Mouse (Mus musculus) hindbrain, postnatal 0 days (tissue): ENCODE data around the gene Pcolce. TPM values are rescaled to one million over a fixed set of nuclear protein-coding genes. Genes with fewer than 3 reads are reported as not detected.

ENCODE experiments used
- ATAC-seq: fragments of 200-750 bp; cut with Nextera tagmentation; 2 replicates; pipeline ENCODE4 v1.8.0; 2017; ENCODE audit warnings: mild to moderate bottlenecking, moderate TSS enrichment, moderate library complexity
- DNase-seq: peaks from one replicate; pipeline ENCODE4 v3.0.0-alpha.2; 2015; ENCODE audit warnings: low spot score
- H3K27ac ChIP-seq: fragments of 300-500 bp; sonication (generic); 2 replicates; pipeline ENCODE4 v1.5.1; 2014; ENCODE audit warnings: mild to moderate bottlenecking
- H3K27me3 ChIP-seq: fragments of 300-500 bp; sonication (generic); 2 replicates; pipeline ENCODE4 v1.6.1; 2014; ENCODE audit warnings: low read length, mixed read lengths; ENCODE audit not compliant: insufficient read depth
- H3K36me3 ChIP-seq: fragments of 300-500 bp; sonication (generic); 2 replicates; pipeline ENCODE4 v1.6.1; 2014; ENCODE audit warnings: low read length, mixed read lengths; ENCODE audit not compliant: insufficient read depth
- H3K4me1 ChIP-seq: fragments of 300-500 bp; sonication (generic); 2 replicates; pipeline ENCODE4 v1.6.1; 2014; ENCODE audit warnings: antibody characterized with exemption, low read length, mixed read lengths; ENCODE audit not compliant: insufficient read depth
- H3K4me2 ChIP-seq: fragments of 300-500 bp; sonication (generic); 2 replicates; pipeline ENCODE4 v1.6.1; 2014; ENCODE audit warnings: low read depth, mild to moderate bottlenecking, low read length, moderate library complexity, mixed read lengths
- H3K4me3 ChIP-seq: fragments of 300-500 bp; sonication (generic); 2 replicates; pipeline ENCODE4 v1.5.1; 2014; ENCODE audit warnings: low read length
- H3K9ac ChIP-seq: fragments of 300-500 bp; sonication (generic); replicated peaks from 2 replicates; pipeline ENCODE4 v1.6.1; 2014; ENCODE audit warnings: mild to moderate bottlenecking, low read length, moderate library complexity, mixed read lengths
- H3K9me3 ChIP-seq: fragments of 300-500 bp; sonication (generic); 2 replicates; pipeline ENCODE4 v1.6.1; 2016; ENCODE audit warnings: low read length, mixed read lengths
- CTCF ChIP-seq: IDR thresholded peaks from 2 replicates; pipeline ENCODE4 v1.5.1; 2016; ENCODE audit warnings: antibody characterized with exemption, control low read depth, low read depth
- WGBS: fragments of 180-500 bp; shearing (Covaris S2); extraction: QIAGEN DNeasy Blood & Tissue Kit; methylation state at CpG from one replicate; pipeline ENCODE4 v1.1.7; 2014; 5-methylcytosine and 5-hydroxymethylcytosine counted together
- polyA plus RNA-seq: library from polyadenylated mRNA; unstranded; fragments of >200 nt; fragmentation: Nextera tagmentation; extraction: Ambion mirVana; gene quantifications from 2 replicates; pipeline ENCODE4 v1.2.1, GENCODE M21; 2015
- total RNA-seq: library from RNA; depleted of rRNA; stranded (reverse); fragments of >200 nt; gene quantifications from 2 replicates; pipeline ENCODE4 v1.2.3, GENCODE M21; 2014

Pcolce gene
- total and polyA plus RNA-seq, 2 experiments from 2014 or later, result 22.0 to 26.2 TPM

DNA sequence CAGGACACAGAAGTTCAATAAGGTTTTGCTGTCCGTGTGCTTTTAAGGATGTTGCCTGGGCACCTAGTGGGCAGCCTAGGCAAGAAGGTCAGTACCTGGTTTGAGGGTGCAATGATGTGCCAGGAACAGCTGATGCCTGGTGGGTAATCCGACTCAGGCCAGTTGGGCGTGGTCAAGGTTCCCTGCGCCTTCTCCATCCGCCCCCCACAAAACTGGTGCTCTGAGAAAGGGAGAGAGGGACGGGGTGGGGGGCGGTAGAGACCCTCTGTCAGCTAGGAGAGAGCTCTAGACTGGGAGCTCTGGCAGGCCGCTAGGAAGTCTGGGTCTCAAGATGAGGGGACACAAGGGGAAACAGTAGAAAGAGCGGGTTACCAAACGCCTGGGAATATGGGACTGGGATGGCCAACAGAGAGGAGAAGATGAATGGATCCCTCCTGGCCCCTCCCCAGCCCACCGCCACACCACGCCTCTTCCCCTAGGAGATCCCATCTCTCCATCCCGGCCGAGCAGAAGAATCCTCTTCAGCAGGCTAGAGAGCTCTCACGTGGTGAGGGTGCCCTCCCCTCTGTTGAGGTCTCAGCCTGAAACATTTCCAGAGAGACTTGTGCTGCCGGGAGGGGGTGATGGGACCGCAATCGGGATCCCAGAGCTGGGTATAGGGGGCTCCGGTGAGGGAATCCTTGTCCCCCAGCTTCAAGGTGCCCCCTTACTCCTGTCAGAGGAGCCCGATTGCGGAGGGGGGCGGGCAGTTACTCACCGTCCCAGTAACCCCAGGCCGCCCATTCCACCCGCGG, 5.5 kb downstream of the Pcolce start:
- no peaks in the 10 kb centered on the region for H3K27me3 ChIP-seq

DNA sequence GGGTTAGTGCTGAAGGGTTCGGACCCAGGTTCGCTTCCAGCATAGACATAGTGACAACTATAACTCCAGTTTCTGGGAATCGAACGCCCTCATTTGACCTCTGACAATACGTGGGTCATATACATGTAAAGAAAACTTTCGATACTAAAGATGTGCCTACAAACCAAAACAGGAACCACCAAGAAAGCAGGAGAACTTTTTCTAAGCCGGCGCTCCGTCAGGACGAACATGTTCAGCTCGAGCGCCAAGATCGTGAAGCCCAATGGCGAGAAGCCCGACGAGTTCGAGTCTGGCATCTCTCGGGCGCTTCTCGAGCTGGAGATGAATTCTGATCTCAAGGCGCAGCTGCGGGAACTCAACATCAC, 12.2 kb downstream of the Pcolce start:
- DNase-seq (no peak), ATAC-seq (no peak)
- under 1% methylated on average over 22 of the region's 22 CpGs for WGBS
- Histone ChIP-seq H3K4me1 (peaks cover 10% of the 10 kb centered on the region; the same call in 1 of the 2 replicates), H3K9me3 (no peaks in the 10 kb centered on the region), H3K27ac (peak overlapping the region; percentile 26; the same call in 1 of the 2 replicates), H3K36me3 (no peaks in the 10 kb centered on the region; the same call in 1 of the 2 replicates), H3K4me2 (peak overlapping the region; percentile 84), H3K9ac (peak overlapping the region; percentile 72; the same call in 1 of the 2 replicates), H3K4me3 (peak overlapping the region; percentile 72), H3K27me3 (no peaks in the 10 kb centered on the region)
- no peak for TF ChIP-seq CTCF

More for the DNA sequence above, 5.5 kb downstream of the Pcolce start:
- Histone ChIP-seq H3K9me3 (no peaks in the 10 kb centered on the region), H3K4me3 (0 out of 2 replicates have a peak overlapping the region, but pooled peaks have one; percentile 13), H3K36me3 (no peaks in the 10 kb centered on the region), H3K4me2 (peak overlapping the region; percentile 41), H3K27ac (no peak overlapping the region), H3K9ac (no peak overlapping the region), H3K4me1 (peaks cover 8% of the 10 kb centered on the region; the same call in 1 of the 2 replicates)
- TF ChIP-seq CTCF, result no peak
- ATAC-seq, result 0 out of 2 replicates have a peak, but pooled peaks have one; percentile 4
- WGBS, result 14% methylated on average over 26 of the region's 26 CpGs
- DNase-seq, result no peak

DNA sequence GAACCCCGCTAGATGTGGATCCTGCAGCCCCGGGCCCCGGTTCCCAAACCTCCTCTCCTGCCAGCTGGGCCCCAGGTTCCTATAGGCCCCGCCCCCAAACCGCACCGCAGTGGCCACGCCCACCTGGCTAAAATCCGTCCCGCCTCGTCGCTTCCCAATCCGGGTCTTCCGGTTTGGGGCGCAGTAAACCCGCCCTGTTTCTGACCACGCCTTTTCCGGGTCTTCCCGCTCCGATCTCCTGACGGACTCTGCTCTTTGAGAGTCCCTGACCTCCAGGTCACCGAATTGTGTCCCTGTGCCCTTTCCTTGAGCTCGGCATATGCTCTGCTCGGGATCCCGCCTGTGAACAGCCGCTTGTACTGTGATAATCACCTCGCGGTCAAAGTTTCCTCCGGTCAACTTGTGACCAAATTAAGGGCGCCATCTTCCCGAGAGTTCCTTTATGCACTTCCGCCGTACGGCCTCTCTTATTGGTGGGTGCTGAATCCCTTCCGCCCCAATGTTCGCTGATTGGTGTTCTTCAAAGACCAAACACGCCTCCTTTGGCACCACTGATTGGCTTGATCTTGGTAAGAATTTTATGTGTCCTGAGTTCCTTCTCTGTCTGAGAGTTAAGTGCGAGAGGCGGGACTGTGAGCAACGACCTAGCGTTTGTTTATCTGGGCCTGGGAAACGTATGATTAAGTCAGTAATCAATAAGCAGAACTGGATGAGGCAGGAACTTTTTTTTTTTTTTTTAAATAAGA, 12.8 kb downstream of the Pcolce start, which contains the start of gene Mospd3:
Gene Mospd3, minus strand, starts transcription at position 440 of the 746 bp plus-strand sequence.
- Histone ChIP-seq H3K9me3 (no peaks in the 10 kb centered on the region), H3K4me2 (peak within 1 kb of the TSS; percentile 84), H3K4me3 (peak within 1 kb of the TSS; percentile 72), H3K4me1 (peaks cover 10% of the 10 kb centered on the region; the same call in 1 of the 2 replicates), H3K27me3 (no peaks in the 10 kb centered on the region), H3K27ac (peak within 1 kb of the TSS; percentile 78), H3K36me3 (no peaks in the 10 kb centered on the region; the same call in 1 of the 2 replicates), H3K9ac (peak within 1 kb of the TSS; percentile 72)
- ATAC-seq, result peak; percentile 96
- TF ChIP-seq CTCF, result no peak
- WGBS, result under 1% methylated on average over 40 of the region's 41 CpGs
- peak; percentile 98 for DNase-seq

DNA sequence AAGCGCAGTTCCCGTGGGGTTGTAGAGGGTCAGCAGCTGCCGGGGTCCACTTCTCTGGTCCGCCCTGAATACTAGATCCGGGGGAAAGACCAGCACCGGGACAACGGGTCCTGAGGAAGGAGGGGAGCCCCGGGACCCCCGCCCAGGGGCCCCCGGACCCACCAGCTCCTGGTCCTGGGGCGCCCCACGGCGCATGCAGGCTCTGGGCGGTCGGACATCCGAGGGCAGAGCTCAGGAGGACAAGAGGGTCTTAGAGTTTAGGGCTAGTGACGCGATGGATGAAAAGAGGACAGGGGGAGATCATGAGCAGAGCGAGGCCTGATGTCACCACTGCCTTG, 13.3 kb downstream of the Pcolce start:
- Histone ChIP-seq H3K9me3 (no peaks in the 10 kb centered on the region), H3K4me3 (peak overlapping the region; percentile 72), H3K9ac (peak overlapping the region; percentile 72), H3K27me3 (no peaks in the 10 kb centered on the region), H3K27ac (peak overlapping the region; percentile 78), H3K36me3 (no peaks in the 10 kb centered on the region; the same call in 1 of the 2 replicates), H3K4me1 (peaks cover 10% of the 10 kb centered on the region; the same call in 1 of the 2 replicates), H3K4me2 (peak overlapping the region; percentile 84)
- no peak for TF ChIP-seq CTCF
- DNase-seq, result no peak
- no peak for ATAC-seq
- 4% methylated on average over 19 of the region's 19 CpGs for WGBS

DNA sequence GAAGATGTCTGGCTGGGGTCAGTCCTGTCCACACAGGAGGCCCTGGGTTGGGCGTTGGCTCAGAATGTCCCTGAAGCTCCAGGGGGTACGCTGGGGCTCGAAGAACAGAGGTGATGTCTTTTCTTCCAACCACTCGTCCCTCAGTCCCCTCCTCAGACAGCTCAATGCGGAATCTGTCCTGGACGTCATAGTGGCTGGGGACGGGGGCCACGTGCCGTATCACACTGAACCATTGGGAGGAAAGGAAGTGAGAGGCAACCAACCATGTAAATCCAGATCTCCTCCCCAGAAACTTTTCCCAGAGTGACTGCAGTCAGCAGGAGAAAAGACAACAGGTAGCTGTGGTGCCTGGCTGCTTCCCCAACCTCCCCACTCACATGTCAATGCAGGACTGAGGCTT, 14.0 kb downstream of the Pcolce start:
- peaks cover 10% of the 10 kb centered on the region; the same call in 1 of the 2 replicates for H3K4me1 ChIP-seq
- no peaks in the 10 kb centered on the region; the same call in 1 of the 2 replicates for H3K36me3 ChIP-seq
- DNase-seq (no peak), ATAC-seq (no peak)
- TF ChIP-seq CTCF, result no peak
- H3K4me2 ChIP-seq, result peak overlapping the region; percentile 84
- 0 out of 2 replicates have a peak overlapping the region, but pooled peaks have one; percentile 78 for H3K27ac ChIP-seq
- WGBS, result 51% methylated on average over 9 of the region's 9 CpGs
- H3K9ac ChIP-seq, result peak overlapping the region; percentile 72
- H3K9me3 ChIP-seq, result no peaks in the 10 kb centered on the region
- H3K27me3 ChIP-seq, result no peaks in the 10 kb centered on the region
- peak overlapping the region; percentile 72 for H3K4me3 ChIP-seq

DNA sequence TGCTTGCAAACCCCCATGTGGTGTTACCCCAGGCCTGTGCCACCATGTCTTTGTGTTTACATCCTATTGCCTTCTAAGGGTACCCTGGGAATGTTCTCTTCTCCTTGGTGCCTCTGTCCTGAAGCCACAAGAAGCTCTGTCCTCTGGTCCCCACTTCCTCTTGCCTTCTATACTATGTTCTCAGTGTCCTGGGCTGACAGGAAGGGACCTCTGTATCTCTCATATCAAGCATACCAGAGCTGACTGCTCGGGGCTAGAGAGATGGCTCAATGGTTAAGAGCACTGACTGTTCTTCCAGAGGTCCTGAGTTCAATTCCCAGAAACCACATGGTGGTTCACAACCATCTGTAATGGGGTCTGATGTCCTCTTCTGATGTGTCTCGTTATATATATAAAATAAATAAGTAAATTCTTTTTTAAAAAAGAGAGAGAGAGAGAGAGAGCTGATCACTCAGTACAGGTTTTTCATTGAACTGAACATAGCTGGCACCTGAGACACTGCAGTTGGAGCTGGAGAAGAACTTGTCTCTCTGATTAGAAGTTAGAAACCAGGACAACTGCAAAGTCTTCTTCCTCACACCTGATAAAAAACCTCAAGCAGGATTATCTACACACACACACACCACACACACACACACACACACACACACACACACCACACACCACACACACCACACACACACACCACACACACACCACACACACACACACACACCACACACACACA, 15.3 kb downstream of the Pcolce start:
- DNase-seq (no peak), ATAC-seq (no peak)
- WGBS, result 84% methylated on average over 2 of the region's 2 CpGs
- Histone ChIP-seq H3K36me3 (no peaks in the 10 kb centered on the region; the same call in 1 of the 2 replicates), H3K4me2 (no peak overlapping the region), H3K27ac (no peak overlapping the region), H3K4me3 (no peak overlapping the region), H3K9ac (no peak overlapping the region), H3K4me1 (peaks cover 10% of the 10 kb centered on the region; the same call in 1 of the 2 replicates), H3K9me3 (no peaks in the 10 kb centered on the region), H3K27me3 (no peaks in the 10 kb centered on the region)
- no peak for TF ChIP-seq CTCF
